8 mouse cellular contexts compared by ENCODE assay signal in the genomic region with DNA sequence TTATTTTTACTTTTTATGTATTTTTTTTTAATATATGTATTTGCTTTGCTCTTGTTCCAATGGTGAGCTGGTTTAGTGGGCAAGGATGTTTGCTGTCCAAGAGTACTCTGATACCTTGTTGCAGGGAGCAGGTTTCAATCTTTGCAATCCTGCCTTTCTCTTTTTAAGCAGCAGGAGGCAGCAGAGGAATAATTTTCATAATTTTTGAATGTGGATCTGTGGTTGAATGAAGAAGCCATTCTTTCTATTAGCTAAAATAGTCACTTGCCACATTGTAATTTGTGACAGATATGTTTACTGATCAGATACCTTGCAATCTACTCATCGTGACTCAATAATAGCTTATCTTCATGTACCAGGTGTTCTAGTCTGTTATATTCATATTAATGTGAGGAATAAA.
A peak's percentile ranks its signal among the peaks of the same experiment; 100 is the strongest.
DNase-seq lines count a peak whose midpoint lies in the region.

No protein-coding gene starts in this region.

- peak; percentile 82 for DNase-seq in heart, adult 8-10 months (ENCODE audit: low spot score)
- DNase-seq in heart, adult 11 months = no peak
- DNase-seq in right cerebral cortex, adult 18-20 months = peak; percentile 41
- DNase-seq in right cerebral cortex, postnatal 14 days = no peak
- peak; percentile 50 for DNase-seq in brain, adult 2 months (ENCODE audit: low read depth, low spot score)
- peak; percentile 40 to 60 for DNase-seq in kidney, postnatal 36 days
- DNase-seq in retina, postnatal 7 days (ENCODE audit: low read depth, low spot score) = peak; percentile 50
- DNase-seq in yolk sac, embryonic 10.5 days (ENCODE audit: low spot score) = no peak

Comparison
In these comparisons a context has a peak if more than half of its experiments do, and no peak if none do; other contexts are left out.
1. DNase-seq: peak in heart, adult 8-10 months (single experiment), right cerebral cortex, adult 18-20 months (single experiment), brain, adult 2 months (single experiment), kidney, postnatal 36 days (2 of 2) and retina, postnatal 7 days (single experiment); none in heart, adult 11 months (single experiment), right cerebral cortex, postnatal 14 days (single experiment) and yolk sac, embryonic 10.5 days (single experiment).